Mouse (Mus musculus) brain, embryonic 14.5 days (tissue): ENCODE measurements at regions not wholly inside any gene's neighbourhood (a gene's known extent, or its start where the extent isn't known, plus 50 kb on each side); places are given as distances from the start of the nearest gene placed in this dataset.

Experiments
- CTCF ChIP-seq: fragments of 200-500 bp; IDR thresholded peaks from 2 replicates; pipeline ENCODE4 v1.5.1; 2012; ENCODE audit warnings: inconsistent platforms, mild to moderate bottlenecking, moderate library complexity, borderline replicate concordance; ENCODE audit not compliant: insufficient read depth, insufficient read length; ENCODE audit errors: extremely low read depth
- POLR2A ChIP-seq: fragments of 200-500 bp; IDR thresholded peaks from 2 replicates; pipeline ENCODE4 v1.6.1; 2012; ENCODE audit warnings: mild to moderate bottlenecking, inconsistent platforms, borderline replicate concordance; ENCODE audit not compliant: poor library complexity, insufficient read depth, insufficient read length, severe bottlenecking; ENCODE audit errors: extremely low read depth

- TF ChIP-seq POLR2A = no peak
- no peak for TF ChIP-seq CTCF
Measured at GRCm38 (mm10) chr3:3001639-3002038, 2749.0 kb upstream of the Gm8797 start.
